8 mouse cellular contexts compared by ENCODE assay signal in the genomic region with DNA sequence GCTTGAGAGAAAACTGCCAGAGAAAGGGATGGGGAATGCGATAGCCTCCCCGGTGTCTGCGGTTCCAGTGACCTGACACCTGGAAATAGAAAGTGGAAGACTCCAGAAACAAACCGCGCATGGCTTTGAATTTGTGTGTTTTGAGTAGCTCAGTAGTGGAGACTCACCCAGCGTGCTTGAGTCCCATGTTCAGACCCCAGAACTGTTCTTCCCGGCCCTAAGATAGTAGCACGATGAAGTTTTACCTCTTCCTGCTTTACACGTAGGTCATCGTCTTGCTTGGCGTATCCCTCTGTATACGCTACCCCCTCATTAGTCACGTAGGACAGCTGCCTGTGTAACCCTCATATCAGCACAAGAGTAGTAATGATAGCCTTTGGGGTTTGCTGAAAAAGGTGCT. TPM values are rescaled to one million over a fixed set of nuclear protein-coding genes. Genes with fewer than 3 reads are reported as not detected.
DNase-seq lines count a peak whose midpoint lies in the region; ATAC-seq and TF ChIP-seq lines count a peak whose summit lies in the region.

No protein-coding gene starts in this region.

- H3K4me3 ChIP-seq in kidney, postnatal 0 days (replicated peaks; ENCODE audit: low read depth, low read length) = peak overlapping the region; percentile 80
- H3K4me3 ChIP-seq in hindbrain, embryonic 16.5 days (ENCODE audit: low read length) = peak overlapping the region; percentile 83
- peak overlapping the region; percentile 84 for H3K4me3 ChIP-seq in midbrain, embryonic 12.5 days

- WGBS in kidney, postnatal 0 days = under 1% methylated on average over 13 of the region's 13 CpGs
- 5% methylated on average over 13 of the region's 13 CpGs for WGBS in hindbrain, embryonic 16.5 days
- 17% methylated on average over 13 of the region's 13 CpGs for WGBS in midbrain, embryonic 12.5 days

- peak overlapping the region; percentile 94 for H3K9ac ChIP-seq in kidney, postnatal 0 days (ENCODE audit: low read depth, low read length)
- peak overlapping the region; percentile 95 for H3K9ac ChIP-seq in hindbrain, embryonic 16.5 days (ENCODE audit: low read depth, low read length)
- peak overlapping the region; percentile 93 for H3K9ac ChIP-seq in midbrain, embryonic 12.5 days (replicated peaks)

- H3K27ac ChIP-seq in kidney, postnatal 0 days = peak overlapping the region; percentile 94
- peak overlapping the region; percentile 90 for H3K27ac ChIP-seq in hindbrain, embryonic 16.5 days (ENCODE audit: low read depth, low read length)
- H3K27ac ChIP-seq in midbrain, embryonic 12.5 days (replicated peaks) = peak overlapping the region; percentile 91

- TF ChIP-seq CTCF in kidney, postnatal 0 days (IDR thresholded peaks at IDR 0.05; ENCODE audit: low read depth) = no peak

- H3K9me3 ChIP-seq in kidney, postnatal 0 days (replicated peaks; ENCODE audit: low read length) = no peaks in the 10 kb centered on the region
- no peaks in the 10 kb centered on the region for H3K9me3 ChIP-seq in hindbrain, embryonic 16.5 days (ENCODE audit: control insufficient read depth, low read length)
- H3K9me3 ChIP-seq in midbrain, embryonic 12.5 days = no peaks in the 10 kb centered on the region

- ATAC-seq in kidney, postnatal 0 days (replicated peaks; ENCODE audit: low FRiP score, low read depth) = peak; percentile 16; the same call in 1 of the 2 replicates
- ATAC-seq in hindbrain, embryonic 16.5 days = 0 out of 2 replicates have a peak, but pooled peaks have one; percentile 12
- ATAC-seq in midbrain, embryonic 12.5 days (ENCODE audit: low FRiP score, low read depth) = no peak

- H3K27me3 ChIP-seq in kidney, postnatal 0 days (ENCODE audit: insufficient read depth, low read length) = no peaks in the 10 kb centered on the region
- no peaks in the 10 kb centered on the region for H3K27me3 ChIP-seq in hindbrain, embryonic 16.5 days (replicated peaks; ENCODE audit: control insufficient read depth, insufficient read depth, low read length)
- H3K27me3 ChIP-seq in midbrain, embryonic 12.5 days = no peaks in the 10 kb centered on the region

- H3K4me2 ChIP-seq in kidney, postnatal 0 days (ENCODE audit: low read length) = peak overlapping the region; percentile 72
- peak overlapping the region; percentile 70 for H3K4me2 ChIP-seq in hindbrain, embryonic 16.5 days (ENCODE audit: low read length)
- peak overlapping the region; percentile 90 for H3K4me2 ChIP-seq in midbrain, embryonic 12.5 days (replicated peaks)

- peaks cover 12% of the 10 kb centered on the region; the same call in 1 of the 2 replicates for H3K4me1 ChIP-seq in kidney, postnatal 0 days (replicated peaks; ENCODE audit: insufficient read depth, low read length)
- H3K4me1 ChIP-seq in hindbrain, embryonic 16.5 days (ENCODE audit: control insufficient read depth, insufficient read depth, low read depth, low read length) = peaks cover 14% of the 10 kb centered on the region
- peaks cover 22% of the 10 kb centered on the region for H3K4me1 ChIP-seq in midbrain, embryonic 12.5 days

- H3K36me3 ChIP-seq in kidney, postnatal 0 days (ENCODE audit: insufficient read depth, low read length) = no peaks in the 10 kb centered on the region
- H3K36me3 ChIP-seq in hindbrain, embryonic 16.5 days (ENCODE audit: control insufficient read depth, insufficient read depth, low read length) = no peaks in the 10 kb centered on the region
- H3K36me3 ChIP-seq in midbrain, embryonic 12.5 days = peaks cover 7% of the 10 kb centered on the region; the same call in 1 of the 2 replicates

- no peak for DNase-seq in kidney, postnatal 0 days (ENCODE audit: low spot score)
- no peak for DNase-seq in kidney, adult 18-20 months
- peak; percentile 37 for DNase-seq in c-Kit-positive CD71-positive TER-119-negative erythroid progenitor cells, embryonic 14.5 days (ENCODE audit: low read depth)
- no peak for DNase-seq in right cerebral cortex, postnatal 25 days
- no peak for DNase-seq in kidney, postnatal 4 days
- DNase-seq in spleen, postnatal 14 days (ENCODE audit: low spot score in 2 of 2) = no peak

RNA-seq across cellular contexts. Expression of a gene that starts 0.6 kb away (rescaled TPM):
- 77.9 and 78.4 TPM in 2 replicates for polyA plus RNA-seq in kidney, postnatal 0 days (2015; fragmentation: Nextera tagmentation; extraction: Ambion mirVana)
- polyA plus RNA-seq in hindbrain, embryonic 16.5 days (2015; fragmentation: Nextera tagmentation; extraction: Ambion mirVana) = 120 and 123 TPM in 2 replicates
- polyA plus RNA-seq in midbrain, embryonic 12.5 days (2016; fragmentation: Nextera tagmentation; extraction: Ambion mirVana) = 66.5 and 75.6 TPM in 2 replicates

RNA-seq across cellular contexts. Expression of a gene that starts 20.7 kb away (rescaled TPM):
- polyA plus RNA-seq in kidney, postnatal 0 days (2015; fragmentation: Nextera tagmentation; extraction: Ambion mirVana) = not detected in 2 replicates
- 0.91 and 1.0 TPM in 2 replicates for polyA plus RNA-seq in hindbrain, embryonic 16.5 days (2015; fragmentation: Nextera tagmentation; extraction: Ambion mirVana)
- 1.0 and 1.1 TPM in 2 replicates for polyA plus RNA-seq in midbrain, embryonic 12.5 days (2016; fragmentation: Nextera tagmentation; extraction: Ambion mirVana)

RNA-seq across cellular contexts. Expression of a gene that starts 50.3 kb away (rescaled TPM):
- polyA plus RNA-seq in kidney, postnatal 0 days (2015; fragmentation: Nextera tagmentation; extraction: Ambion mirVana) = 14.0 TPM in 2 replicates
- polyA plus RNA-seq in hindbrain, embryonic 16.5 days (2015; fragmentation: Nextera tagmentation; extraction: Ambion mirVana) = 26.5 and 29.9 TPM in 2 replicates
- polyA plus RNA-seq in midbrain, embryonic 12.5 days (2016; fragmentation: Nextera tagmentation; extraction: Ambion mirVana) = 33.5 and 36.6 TPM in 2 replicates
